Mouse (Mus musculus) small intestine, adult 2 months (tissue): ENCODE results near the gene Atad1. TPM values are rescaled to one million over a fixed set of nuclear protein-coding genes. Genes with fewer than 3 reads are reported as not detected.

Source experiments
- H3K27ac ChIP-seq: fragments of 200-500 bp; 2 replicates; pipeline ENCODE4 v1.5.1; 2012; ENCODE audit warnings: low read depth, low read length, control low read depth, inconsistent platforms; ENCODE audit not compliant: insufficient read depth
- H3K27me3 ChIP-seq: fragments of 200-500 bp; 2 replicates; pipeline ENCODE4 v1.6.1; 2012; ENCODE audit warnings: mild to moderate bottlenecking, moderate library complexity, low read length, inconsistent platforms; ENCODE audit not compliant: control insufficient read depth, insufficient read depth
- H3K36me3 ChIP-seq: fragments of 200-500 bp; 2 replicates; pipeline ENCODE4 v1.6.1; 2012; ENCODE audit warnings: mild to moderate bottlenecking, low read length, control low read depth, inconsistent platforms; ENCODE audit not compliant: control insufficient read depth, insufficient read depth
- H3K4me1 ChIP-seq: fragments of 200-500 bp; 2 replicates; pipeline ENCODE4 v1.6.1; 2012; ENCODE audit warnings: low read length, inconsistent platforms, mixed read lengths; ENCODE audit not compliant: control insufficient read depth, insufficient read depth, insufficient read length
- H3K4me3 ChIP-seq: fragments of 200-500 bp; 2 replicates; pipeline ENCODE4 v1.5.1; 2012; ENCODE audit warnings: low read depth, mild to moderate bottlenecking, control low read depth, inconsistent platforms, low read length, moderate library complexity
- CTCF ChIP-seq: fragments of 200-500 bp; IDR thresholded peaks from 2 replicates; pipeline ENCODE4 v1.5.1; 2012; ENCODE audit warnings: low read depth, mild to moderate bottlenecking, control low read depth, inconsistent platforms, low read length, moderate library complexity, mixed read lengths; ENCODE audit not compliant: insufficient replicate concordance, insufficient read length; ENCODE audit errors: extremely low read depth
- POLR2A ChIP-seq: fragments of 200-500 bp; IDR thresholded peaks from 2 replicates; pipeline ENCODE4 v1.6.1; 2012; ENCODE audit warnings: low read depth, mild to moderate bottlenecking, control low read depth, inconsistent platforms, low read length, moderate library complexity
- WGBS: fragments of 180-500 bp; shearing (Covaris S2); methylation state at CpG from one replicate; pipeline ENCODE4 v1.1.7; 2018; 5-methylcytosine and 5-hydroxymethylcytosine counted together
- polyA plus RNA-seq: library from polyadenylated mRNA; depleted of rRNA; stranded (reverse); fragments of >200 nt; gene quantifications from 2 replicates; pipeline ENCODE4 v1.2.3, GENCODE M21; 2012

Gene Atad1
- polyA plus RNA-seq, 1 experiment = 1.5 TPM

DNA sequence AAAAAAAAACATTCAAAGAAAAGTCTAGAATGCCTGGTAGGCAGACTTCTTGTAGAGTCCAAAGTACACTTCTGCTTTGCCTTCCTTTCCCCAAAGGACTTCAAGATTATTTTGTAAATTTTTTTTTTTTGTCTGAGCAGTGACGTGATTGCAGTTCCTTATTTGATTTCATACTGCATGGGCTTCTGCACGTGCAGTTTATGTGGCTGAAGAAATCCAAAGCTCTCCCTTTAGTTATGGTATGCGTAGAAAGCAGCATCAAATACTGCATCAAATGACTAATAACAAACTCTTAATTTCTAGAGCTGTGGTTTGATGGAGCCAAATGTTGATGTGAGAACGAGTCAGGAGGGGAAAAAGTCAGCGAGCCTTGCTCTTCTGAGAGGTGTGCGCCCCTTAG, 20.9 kb upstream of the Atad1 start:
- WGBS = 10% methylated on average over 6 of the region's 6 CpGs
- TF ChIP-seq POLR2A = no peak
- TF ChIP-seq CTCF = no peak
- Histone ChIP-seq H3K4me1 (no peaks in the 10 kb centered on the region), H3K4me3 (peak overlapping the region; percentile 29), H3K36me3 (peaks cover 10% of the 10 kb centered on the region), H3K27ac (no peak overlapping the region; the same call in 1 of the 2 replicates), H3K27me3 (no peaks in the 10 kb centered on the region)

- H3K27me3 ChIP-seq = no peaks in the 10 kb centered on the region
- under 1% methylated on average over 8 of the region's 8 CpGs for WGBS
- H3K4me3 ChIP-seq = peak overlapping the region; percentile 50
- TF ChIP-seq CTCF (no peak), POLR2A (no peak)
- H3K4me1 ChIP-seq = no peaks in the 10 kb centered on the region
- H3K36me3 ChIP-seq = peaks cover 5% of the 10 kb centered on the region; the same call in 1 of the 2 replicates
- no peak overlapping the region for H3K27ac ChIP-seq
Measured at GRCm38 (mm10) chr19:32759357-32760024, 19.9 kb upstream of the Atad1 start.

- H3K27ac ChIP-seq = 0 out of 2 replicates have a peak overlapping the region, but pooled peaks have one; percentile 94
- under 1% methylated on average over 11 of the region's 11 CpGs for WGBS
- peaks cover 5% of the 10 kb centered on the region; the same call in 1 of the 2 replicates for H3K36me3 ChIP-seq
- TF ChIP-seq CTCF = no peak
- TF ChIP-seq POLR2A = no peak
- peak overlapping the region; percentile 89; the same call in 1 of the 2 replicates for H3K4me3 ChIP-seq
- H3K27me3 ChIP-seq = no peaks in the 10 kb centered on the region
- H3K4me1 ChIP-seq = no peaks in the 10 kb centered on the region
Measured at GRCm38 (mm10) chr19:32758793-32759161, 19.2 kb upstream of the Atad1 start.

- TF ChIP-seq CTCF (no peak), POLR2A (no peak)
- Histone ChIP-seq H3K27me3 (no peaks in the 10 kb centered on the region), H3K27ac (peak overlapping the region; percentile 94), H3K4me3 (peak overlapping the region; percentile 89), H3K36me3 (peaks cover 4% of the 10 kb centered on the region; the same call in 1 of the 2 replicates), H3K4me1 (no peaks in the 10 kb centered on the region)
- under 1% methylated on average over 49 of the region's 69 CpGs for WGBS
Measured at GRCm38 (mm10) chr19:32757831-32758792, 18.5 kb upstream of the Atad1 start.

DNA sequence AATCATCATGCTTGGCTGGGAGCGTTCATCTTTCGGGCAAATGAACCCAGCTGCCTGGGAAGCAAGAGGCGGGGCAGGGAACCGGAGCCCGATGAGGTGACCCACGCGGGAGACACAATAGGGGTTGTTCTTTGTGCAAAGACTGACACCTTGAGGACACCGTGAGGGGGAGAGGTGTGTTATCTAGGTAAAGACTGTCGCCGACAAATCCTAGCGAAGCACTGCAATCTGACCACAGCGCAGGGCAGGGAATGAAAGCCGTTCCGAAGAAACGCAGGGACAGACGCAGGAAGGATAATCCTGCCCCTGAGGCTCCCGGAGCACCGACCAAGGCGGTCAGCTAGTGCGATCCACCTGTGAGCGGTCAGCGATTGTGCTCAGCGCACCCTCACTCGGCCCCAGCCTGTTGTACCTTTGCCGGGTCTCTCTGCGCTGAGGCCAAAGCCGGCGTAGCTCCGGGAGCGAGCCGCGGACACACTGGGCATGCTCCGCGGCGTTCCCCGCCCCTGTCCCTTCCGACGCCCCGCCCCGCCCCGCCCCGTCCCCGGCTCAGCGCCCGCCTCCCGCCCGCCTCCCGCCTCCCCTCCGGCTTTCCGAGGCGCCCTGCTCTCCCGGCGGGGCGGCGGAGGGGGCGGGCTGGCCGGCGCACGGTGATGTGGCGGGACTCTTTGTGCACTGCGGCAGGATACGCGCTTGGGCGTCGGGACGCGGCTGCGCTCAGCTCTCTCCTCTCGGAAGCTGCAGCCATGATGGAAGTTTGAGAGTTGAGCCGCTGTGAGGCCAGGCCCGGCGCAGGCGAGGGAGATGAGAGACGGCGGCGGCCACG, 17.5 kb upstream of the Atad1 start, which contains the start of gene Pten:
Gene Pten, plus strand, starts transcription at position 598 of the 826 bp plus-strand sequence.
- Histone ChIP-seq H3K4me3 (peak within 1 kb of the TSS; percentile 89), H3K27me3 (no peaks in the 10 kb centered on the region), H3K36me3 (0 out of 2 replicates have a peak, but pooled peaks cover 1% of the 10 kb centered on the region), H3K27ac (peak within 1 kb of the TSS; percentile 94), H3K4me1 (no peaks in the 10 kb centered on the region)
- no peak; the same call in 1 of the 2 replicates for TF ChIP-seq CTCF
- TF ChIP-seq POLR2A = peak; percentile 77
- under 1% methylated on average over 76 of the region's 77 CpGs for WGBS

- H3K27ac ChIP-seq = peak overlapping the region; percentile 91
- 1% methylated on average over 14 of the region's 14 CpGs for WGBS
- no peaks in the 10 kb centered on the region for H3K36me3 ChIP-seq
- H3K4me1 ChIP-seq = no peaks in the 10 kb centered on the region
- H3K27me3 ChIP-seq = no peaks in the 10 kb centered on the region
- TF ChIP-seq POLR2A = no peak
- no peak; the same call in 1 of the 2 replicates for TF ChIP-seq CTCF
- H3K4me3 ChIP-seq = peak overlapping the region; percentile 73
Measured at GRCm38 (mm10) chr19:32756636-32756899, 17.0 kb upstream of the Atad1 start.
